18 mouse cellular contexts compared by ENCODE assay signal in genomic region chr8:124430881-124431280, GRCm38 (mm10). TPM values are rescaled to one million over a fixed set of nuclear protein-coding genes. Genes with fewer than 3 reads are reported as not detected.
DNase-seq lines count a peak whose midpoint lies in the region; ATAC-seq and TF ChIP-seq lines count a peak whose summit lies in the region.
"Had no signal": no experiment of that assay in that cellular context is flagged by ENCODE, and none has a peak within 500 bp of the region (broad histone marks: within the 10 kb centered on the region; RNA-seq: fewer than 3 reads in every experiment).

No protein-coding gene starts in this region.

- H3K4me2 ChIP-seq in forebrain, embryonic 13.5 days: peak overlapping the region; percentile 94
- H3K4me2 ChIP-seq in forebrain, embryonic 11.5 days (ENCODE audit: low read depth, low read length, severe bottlenecking): no peak overlapping the region
- peak overlapping the region; percentile 87 for H3K4me2 ChIP-seq in forebrain, postnatal 0 days (ENCODE audit: low read depth)
- H3K4me2 ChIP-seq in neural tube, embryonic 13.5 days: peak overlapping the region; percentile 89
- H3K4me2 ChIP-seq: intestine, embryonic 15.5 days; stomach, embryonic 15.5 days had no signal

- no peak overlapping the region for H3K4me3 ChIP-seq in forebrain, embryonic 13.5 days
- no peak overlapping the region for H3K4me3 ChIP-seq in forebrain, embryonic 11.5 days (ENCODE audit: low read depth, low read length)
- peak overlapping the region; percentile 77 for H3K4me3 ChIP-seq in left cerebral cortex, adult 2 months
- H3K4me3 ChIP-seq in forebrain, postnatal 0 days (ENCODE audit: low read depth, low read length): peak overlapping the region; percentile 22; the same call in 1 of the 2 replicates
- peak overlapping the region; percentile 73 for H3K4me3 ChIP-seq in neural tube, embryonic 13.5 days
- H3K4me3 ChIP-seq: heart, adult 2 months; intestine, embryonic 15.5 days; stomach, embryonic 15.5 days had no signal

- DNase-seq in forebrain, embryonic 11.5 days (ENCODE audit: low spot score): no peak
- no peak for DNase-seq in left cerebral cortex, adult 2 months (ENCODE audit: extremely low spot score in 1 of 2, low spot score in 2 of 2)
- no peak for DNase-seq in left cerebral cortex, adult 9 months (ENCODE audit: low spot score in 2 of 2)
- DNase-seq in forebrain, postnatal 0 days: no peak
- no peak for DNase-seq in right cerebral cortex, postnatal 25 days
- DNase-seq in urinary bladder, postnatal 4 days (ENCODE audit: low spot score in 2 of 2): no peak
- DNase-seq: cerebellum, adult 11 months; heart, adult 2 months; kidney, postnatal 4 days; lung, adult 2 months; thymus, postnatal 4 days had no signal

- peaks cover 46% of the 10 kb centered on the region for H3K4me1 ChIP-seq in forebrain, embryonic 13.5 days
- peaks cover 11% of the 10 kb centered on the region for H3K4me1 ChIP-seq in forebrain, embryonic 11.5 days (replicated peaks; ENCODE audit: control insufficient read depth, insufficient read depth, low read length)
- peaks cover 23% of the 10 kb centered on the region for H3K4me1 ChIP-seq in forebrain, postnatal 0 days (ENCODE audit: insufficient read depth)
- peaks cover 72% of the 10 kb centered on the region for H3K4me1 ChIP-seq in neural tube, embryonic 13.5 days (replicated peaks)

- H3K27ac ChIP-seq in forebrain, embryonic 13.5 days: no peak overlapping the region
- H3K27ac ChIP-seq in forebrain, embryonic 11.5 days (ENCODE audit: low read depth, low read length): no peak overlapping the region
- H3K27ac ChIP-seq in left cerebral cortex, adult 2 months: peak overlapping the region; percentile 91
- H3K27ac ChIP-seq in forebrain, postnatal 0 days (ENCODE audit: low read depth, low read length): no peak overlapping the region; the same call in 1 of the 2 replicates
- peak overlapping the region; percentile 49 for H3K27ac ChIP-seq in neural tube, embryonic 13.5 days (replicated peaks)
- H3K27ac ChIP-seq: heart, adult 2 months; intestine, embryonic 15.5 days; stomach, embryonic 15.5 days had no signal

- H3K27me3 ChIP-seq in forebrain, embryonic 13.5 days: peaks cover 20% of the 10 kb centered on the region
- peaks cover 8% of the 10 kb centered on the region; the same call in 1 of the 2 replicates for H3K27me3 ChIP-seq in forebrain, embryonic 11.5 days (ENCODE audit: control insufficient read depth, insufficient read depth, low read length)
- peaks cover 3% of the 10 kb centered on the region; the same call in 1 of the 2 replicates for H3K27me3 ChIP-seq in forebrain, postnatal 0 days (ENCODE audit: insufficient read depth, low read length)
- H3K27me3 ChIP-seq in neural tube, embryonic 13.5 days: peaks cover 13% of the 10 kb centered on the region

- WGBS in forebrain, embryonic 13.5 days: 62% methylated on average over 6 of the region's 6 CpGs
- WGBS in forebrain, embryonic 11.5 days: 67% methylated on average over 6 of the region's 6 CpGs
- WGBS in forebrain, postnatal 0 days: 62% methylated on average over 6 of the region's 6 CpGs
- WGBS in neural tube, embryonic 13.5 days: 45% methylated on average over 6 of the region's 6 CpGs

- H3K9ac ChIP-seq in forebrain, embryonic 13.5 days: no peak overlapping the region
- H3K9ac ChIP-seq in forebrain, embryonic 11.5 days (ENCODE audit: low read length): no peak overlapping the region
- no peak overlapping the region for H3K9ac ChIP-seq in forebrain, postnatal 0 days
- peak overlapping the region; percentile 57 for H3K9ac ChIP-seq in neural tube, embryonic 13.5 days
- H3K9ac ChIP-seq: intestine, embryonic 15.5 days; stomach, embryonic 15.5 days had no signal

- intact Hi-C loops in left cerebral cortex, adult 2 months (cut with DNase I): loop anchor here (5.0 kb wide), 1 partner anchor 34 kb away; no protein-coding TSS in a partner anchor

- H3K9me3 ChIP-seq in forebrain, embryonic 13.5 days (replicated peaks): no peaks in the 10 kb centered on the region
- no peaks in the 10 kb centered on the region for H3K9me3 ChIP-seq in forebrain, embryonic 11.5 days (ENCODE audit: control insufficient read depth, low read length)
- no peaks in the 10 kb centered on the region for H3K9me3 ChIP-seq in forebrain, postnatal 0 days (ENCODE audit: low read length)
- no peaks in the 10 kb centered on the region for H3K9me3 ChIP-seq in neural tube, embryonic 13.5 days
- H3K9me3 ChIP-seq: intestine, embryonic 15.5 days; stomach, embryonic 15.5 days had no signal

- no peaks in the 10 kb centered on the region for H3K36me3 ChIP-seq in forebrain, embryonic 13.5 days (ENCODE audit: poor library complexity, severe bottlenecking)
- H3K36me3 ChIP-seq in forebrain, embryonic 11.5 days (ENCODE audit: control insufficient read depth, insufficient read depth, low read length): no peaks in the 10 kb centered on the region
- H3K36me3 ChIP-seq in forebrain, postnatal 0 days (ENCODE audit: insufficient read depth): no peaks in the 10 kb centered on the region
- no peaks in the 10 kb centered on the region for H3K36me3 ChIP-seq in neural tube, embryonic 13.5 days
- H3K36me3 ChIP-seq: G1E; intestine, embryonic 15.5 days; stomach, embryonic 15.5 days had no signal

- no peak for ATAC-seq in forebrain, embryonic 13.5 days
- no peak for ATAC-seq in forebrain, embryonic 11.5 days (replicated peaks; ENCODE audit: low FRiP score)
- ATAC-seq in forebrain, postnatal 0 days: no peak
- no peak for ATAC-seq in neural tube, embryonic 13.5 days (ENCODE audit: low read depth)
- ATAC-seq: intestine, embryonic 15.5 days had no signal

- TF ChIP-seq CTCF in left cerebral cortex, adult 2 months (IDR thresholded peaks at IDR 0.05): no peak
- TF ChIP-seq CTCF in forebrain, postnatal 0 days (IDR thresholded peaks at IDR 0.05; ENCODE audit: low read depth): no peak

RNA-seq across cellular contexts. Expression of gene Pgbd5, which starts 8.6 kb away (rescaled TPM):
- 5.9 and 6.3 TPM in 2 replicates for polyA plus RNA-seq in forebrain, embryonic 13.5 days (2015; fragmentation: Nextera tagmentation; extraction: Ambion mirVana)
- polyA plus RNA-seq in forebrain, embryonic 11.5 days (2014; fragmentation: Nextera tagmentation; extraction: Ambion mirVana): 4.8 and 5.3 TPM in 2 replicates
- 100 to 1,000 TPM; 208 to 221 TPM for total RNA-seq in left cerebral cortex, adult 2 months (2021)
- total RNA-seq in forebrain, postnatal 0 days (2014; rRNA removed): 57.1 and 62.5 TPM in 2 replicates
- 12.9 and 17.3 TPM in 2 replicates for polyA plus RNA-seq in forebrain, postnatal 0 days (2015; fragmentation: Nextera tagmentation; extraction: Ambion mirVana)
- polyA plus RNA-seq in neural tube, embryonic 13.5 days (2015; fragmentation: Nextera tagmentation; extraction: Ambion mirVana): 9.2 and 11.6 TPM in 2 replicates
- total RNA-seq: neutrophil, adult 5-6 weeks had no signal
- polyA plus RNA-seq: C2C12, G1E had no signal

Comparison
In these comparisons a context has a peak if more than half of its experiments do, and no peak if none do; other contexts are left out.
1. H3K4me3 ChIP-seq: peak in left cerebral cortex, adult 2 months (single experiment), forebrain, postnatal 0 days (single experiment) and neural tube, embryonic 13.5 days (single experiment); none in forebrain, embryonic 13.5 days (single experiment) and forebrain, embryonic 11.5 days (single experiment).
2. H3K27ac ChIP-seq: peak in left cerebral cortex, adult 2 months (single experiment) and neural tube, embryonic 13.5 days (single experiment); none in forebrain, embryonic 13.5 days (single experiment), forebrain, embryonic 11.5 days (single experiment) and forebrain, postnatal 0 days (single experiment).